Mouse (Mus musculus): ENCODE measurements around the gene Fyb. TPM values are rescaled to one million over a fixed set of nuclear protein-coding genes. Genes with fewer than 3 reads are reported as not detected.

Gene Fyb
- not detected in 2 replicates for polyA plus RNA-seq (2011; ENCODE audit: insufficient read depth, insufficient read length, low read depth, missing spikeins)

- Histone ChIP-seq H3K9ac (ENCODE audit: low read depth, poor library complexity, severe bottlenecking) (no peak within 1 kb of the TSS), H3K27me3 (ENCODE audit: control insufficient read depth, insufficient read depth, low read length, poor library complexity, severe bottlenecking) (no peaks in the 10 kb centered on the region; the same call in 1 of the 2 replicates), H3K27ac (ENCODE audit: insufficient read depth, low read length) (no peak within 1 kb of the TSS), H3K4me3 (ENCODE audit: low read depth, low read length) (no peak within 1 kb of the TSS), H3K36me3 (ENCODE audit: control insufficient read depth, insufficient read depth, low read length, poor library complexity, severe bottlenecking) (no peaks in the 10 kb centered on the region), H3K4me1 (ENCODE audit: control insufficient read depth, insufficient read depth, low read length) (no peaks in the 10 kb centered on the region), H3K9me3 (replicated peaks; ENCODE audit: control insufficient read depth, insufficient read depth, low read length, poor library complexity, severe bottlenecking) (no peaks in the 10 kb centered on the region)
- TF ChIP-seq EP300 (IDR thresholded peaks at IDR 0.05; ENCODE audit: insufficient read depth, low read depth, low read length), result no peak
- TF ChIP-seq POLR2A (IDR thresholded peaks at IDR 0.05; ENCODE audit: insufficient read depth, low read length), result no peak
- TF ChIP-seq CTCF (IDR thresholded peaks at IDR 0.05; ENCODE audit: low read depth, low read length), result no peak
Measured at GRCm38 (mm10) chr15:6522653-6523167, at the start of gene Fyb. Gene Fyb, plus strand, starts transcription at chr15:6522853.

GRCm38 (mm10) chr15:6483561-6483960 is 39.1 kb upstream of the Fyb start:
- Histone ChIP-seq H3K9ac (ENCODE audit: low read depth, poor library complexity, severe bottlenecking) (no peak overlapping the region), H3K36me3 (ENCODE audit: control insufficient read depth, insufficient read depth, low read length, poor library complexity, severe bottlenecking) (no peaks in the 10 kb centered on the region), H3K4me3 (ENCODE audit: low read depth, low read length) (no peak overlapping the region), H3K27me3 (ENCODE audit: control insufficient read depth, insufficient read depth, low read length, poor library complexity, severe bottlenecking) (no peaks in the 10 kb centered on the region), H3K9me3 (replicated peaks; ENCODE audit: control insufficient read depth, insufficient read depth, low read length, poor library complexity, severe bottlenecking) (no peaks in the 10 kb centered on the region), H3K4me1 (ENCODE audit: control insufficient read depth, insufficient read depth, low read length) (no peaks in the 10 kb centered on the region), H3K27ac (ENCODE audit: insufficient read depth, low read length) (no peak overlapping the region)
- TF ChIP-seq EP300 (IDR thresholded peaks at IDR 0.05; ENCODE audit: insufficient read depth, low read depth, low read length), result no peak
- no peak for TF ChIP-seq CTCF (IDR thresholded peaks at IDR 0.05; ENCODE audit: low read depth, low read length)
- no peak for TF ChIP-seq POLR2A (IDR thresholded peaks at IDR 0.05; ENCODE audit: insufficient read depth, low read length)

- H3K4me1 ChIP-seq (ENCODE audit: control insufficient read depth, insufficient read depth, low read length), result no peaks in the 10 kb centered on the region
- H3K9me3 ChIP-seq (replicated peaks; ENCODE audit: control insufficient read depth, insufficient read depth, low read length, poor library complexity, severe bottlenecking), result no peaks in the 10 kb centered on the region
- no peak overlapping the region for H3K9ac ChIP-seq (ENCODE audit: low read depth, poor library complexity, severe bottlenecking)
- H3K36me3 ChIP-seq (ENCODE audit: control insufficient read depth, insufficient read depth, low read length, poor library complexity, severe bottlenecking), result no peaks in the 10 kb centered on the region
- TF ChIP-seq EP300 (IDR thresholded peaks at IDR 0.05; ENCODE audit: insufficient read depth, low read depth, low read length) (no peak), CTCF (IDR thresholded peaks at IDR 0.05; ENCODE audit: low read depth, low read length) (no peak), POLR2A (IDR thresholded peaks at IDR 0.05; ENCODE audit: insufficient read depth, low read length) (no peak)
- no peaks in the 10 kb centered on the region for H3K27me3 ChIP-seq (ENCODE audit: control insufficient read depth, insufficient read depth, low read length, poor library complexity, severe bottlenecking)
- no peak overlapping the region for H3K4me3 ChIP-seq (ENCODE audit: low read depth, low read length)
- no peak overlapping the region for H3K27ac ChIP-seq (ENCODE audit: insufficient read depth, low read length)
Measured at GRCm38 (mm10) chr15:6492386-6492785, 30.3 kb upstream of the Fyb start.

- Histone ChIP-seq H3K36me3 (ENCODE audit: control insufficient read depth, insufficient read depth, low read length, poor library complexity, severe bottlenecking) (no peaks in the 10 kb centered on the region), H3K27me3 (ENCODE audit: control insufficient read depth, insufficient read depth, low read length, poor library complexity, severe bottlenecking) (no peaks in the 10 kb centered on the region), H3K4me1 (ENCODE audit: control insufficient read depth, insufficient read depth, low read length) (no peaks in the 10 kb centered on the region), H3K9me3 (replicated peaks; ENCODE audit: control insufficient read depth, insufficient read depth, low read length, poor library complexity, severe bottlenecking) (no peaks in the 10 kb centered on the region), H3K4me3 (ENCODE audit: low read depth, low read length) (no peak overlapping the region), H3K9ac (ENCODE audit: low read depth, poor library complexity, severe bottlenecking) (no peak overlapping the region), H3K27ac (ENCODE audit: insufficient read depth, low read length) (no peak overlapping the region)
- TF ChIP-seq EP300 (IDR thresholded peaks at IDR 0.05; ENCODE audit: insufficient read depth, low read depth, low read length), result no peak
- TF ChIP-seq CTCF (IDR thresholded peaks at IDR 0.05; ENCODE audit: low read depth, low read length), result no peak
- TF ChIP-seq POLR2A (IDR thresholded peaks at IDR 0.05; ENCODE audit: insufficient read depth, low read length), result no peak
Measured at GRCm38 (mm10) chr15:6498396-6499070, 24.1 kb upstream of the Fyb start.

GRCm38 (mm10) chr15:6500787-6501186 is 21.9 kb upstream of the Fyb start:
- Histone ChIP-seq H3K36me3 (ENCODE audit: control insufficient read depth, insufficient read depth, low read length, poor library complexity, severe bottlenecking) (no peaks in the 10 kb centered on the region), H3K4me3 (ENCODE audit: low read depth, low read length) (no peak overlapping the region), H3K27me3 (ENCODE audit: control insufficient read depth, insufficient read depth, low read length, poor library complexity, severe bottlenecking) (no peaks in the 10 kb centered on the region), H3K4me1 (ENCODE audit: control insufficient read depth, insufficient read depth, low read length) (no peaks in the 10 kb centered on the region), H3K9ac (ENCODE audit: low read depth, poor library complexity, severe bottlenecking) (no peak overlapping the region), H3K27ac (ENCODE audit: insufficient read depth, low read length) (no peak overlapping the region), H3K9me3 (replicated peaks; ENCODE audit: control insufficient read depth, insufficient read depth, low read length, poor library complexity, severe bottlenecking) (no peaks in the 10 kb centered on the region)
- TF ChIP-seq POLR2A (IDR thresholded peaks at IDR 0.05; ENCODE audit: insufficient read depth, low read length) (no peak), EP300 (IDR thresholded peaks at IDR 0.05; ENCODE audit: insufficient read depth, low read depth, low read length) (no peak), CTCF (IDR thresholded peaks at IDR 0.05; ENCODE audit: low read depth, low read length) (no peak)

- Histone ChIP-seq H3K4me3 (ENCODE audit: low read depth, low read length) (no peak overlapping the region), H3K27ac (ENCODE audit: insufficient read depth, low read length) (no peak overlapping the region), H3K9me3 (replicated peaks; ENCODE audit: control insufficient read depth, insufficient read depth, low read length, poor library complexity, severe bottlenecking) (no peaks in the 10 kb centered on the region), H3K9ac (ENCODE audit: low read depth, poor library complexity, severe bottlenecking) (no peak overlapping the region), H3K36me3 (ENCODE audit: control insufficient read depth, insufficient read depth, low read length, poor library complexity, severe bottlenecking) (no peaks in the 10 kb centered on the region), H3K4me1 (ENCODE audit: control insufficient read depth, insufficient read depth, low read length) (no peaks in the 10 kb centered on the region), H3K27me3 (ENCODE audit: control insufficient read depth, insufficient read depth, low read length, poor library complexity, severe bottlenecking) (no peaks in the 10 kb centered on the region)
- TF ChIP-seq CTCF (IDR thresholded peaks at IDR 0.05; ENCODE audit: low read depth, low read length) (no peak), POLR2A (IDR thresholded peaks at IDR 0.05; ENCODE audit: insufficient read depth, low read length) (no peak), EP300 (IDR thresholded peaks at IDR 0.05; ENCODE audit: insufficient read depth, low read depth, low read length) (no peak)
Measured at GRCm38 (mm10) chr15:6517525-6517924, 5.1 kb upstream of the Fyb start.

Data from ES-Bruce4 (cell line).